Mouse (Mus musculus): Measurements from ENCODE around the gene Pear1.
"Not testable (repeated sequence)": the region's sequence is repeated elsewhere in the genome, so short reads cannot be mapped to it uniquely, and the experiment has no call there.

DNA sequence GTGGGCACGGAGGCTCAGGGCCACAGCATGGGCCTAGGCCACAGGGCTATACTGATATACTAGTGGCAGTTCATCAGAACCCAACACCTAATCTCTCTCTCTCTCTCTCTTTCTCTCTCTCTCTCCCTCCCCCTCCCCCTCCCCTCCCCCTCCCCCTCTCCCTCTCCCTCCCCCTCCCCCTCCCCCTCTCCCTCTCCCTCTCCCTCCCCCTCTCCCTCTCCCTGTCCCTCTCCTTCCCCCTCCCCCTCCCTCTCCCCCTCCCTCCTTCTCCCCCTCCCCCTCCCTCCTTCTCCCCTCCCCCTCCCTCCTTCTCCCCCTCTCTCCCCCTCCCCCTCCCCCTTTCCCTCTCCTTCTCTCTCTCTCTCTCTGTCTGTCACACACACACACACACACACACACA is at the start of gene Pear1:
- TF ChIP-seq CTCF, POLR2A (IDR thresholded peaks at IDR 0.05; ENCODE audit: extremely low read depth, insufficient read depth, low read length): not testable (repeated sequence)
